Mouse (Mus musculus): Measurements from ENCODE around the gene Vsir.

DNA sequence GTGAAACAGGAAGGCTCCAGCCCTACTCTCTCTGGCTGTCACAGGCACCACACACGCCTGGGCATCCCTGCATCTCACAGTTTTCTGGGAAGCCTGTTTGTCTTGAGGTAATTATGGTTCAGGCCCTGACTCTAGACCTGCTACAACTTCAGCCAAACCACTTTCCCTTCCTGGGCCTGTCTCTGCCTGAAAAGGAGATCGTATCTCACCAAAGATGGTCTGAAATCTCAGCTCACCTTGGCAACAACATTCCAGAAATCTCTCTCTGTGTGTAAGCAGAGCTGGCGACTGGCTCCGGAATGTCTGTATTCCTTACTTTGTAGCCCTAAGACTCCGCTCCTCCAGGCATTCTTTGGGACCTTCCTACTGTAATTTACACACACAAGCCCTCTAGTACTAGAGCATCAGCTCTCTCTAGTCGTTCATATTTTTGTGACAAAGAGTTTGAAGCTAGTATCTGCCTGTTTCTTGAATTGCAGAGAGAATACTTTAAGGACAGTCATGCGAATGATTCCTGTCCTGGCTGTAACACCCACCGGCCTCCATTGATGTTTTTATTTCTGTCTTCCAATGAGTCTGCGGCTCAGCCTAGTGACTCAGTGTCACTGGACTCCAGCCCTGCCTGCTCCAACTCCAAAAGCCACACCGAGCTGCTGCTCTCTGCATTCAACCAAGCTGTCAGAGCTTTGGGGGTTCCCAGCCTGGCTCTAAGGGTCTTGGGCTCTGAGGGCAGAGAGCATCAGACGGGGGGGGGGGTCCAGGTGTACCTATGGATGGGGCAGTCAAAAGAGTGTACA lies 8.4 kb downstream of the Vsir start:
- TF ChIP-seq CTCF (IDR thresholded peaks at IDR 0.05; ENCODE audit: borderline replicate concordance, insufficient read depth, low read depth, low read length) (no peak), POLR2A (IDR thresholded peaks at IDR 0.05; ENCODE audit: borderline replicate concordance, insufficient read depth, low read length) (no peak)
